24 mouse cellular contexts compared by ENCODE assay signal in genomic region chr7:19400946-19401345, GRCm38 (mm10). TPM values are rescaled to one million over a fixed set of nuclear protein-coding genes. Genes with fewer than 3 reads are reported as not detected.
DNase-seq lines count a peak whose midpoint lies in the region; ATAC-seq and TF ChIP-seq lines count a peak whose summit lies in the region.
"Had no signal": no experiment of that assay in that cellular context is flagged by ENCODE, and none has a peak within 500 bp of the region (broad histone marks: within the 10 kb centered on the region; RNA-seq: fewer than 3 reads in every experiment).

No protein-coding gene starts in this region.

- no peak overlapping the region for H3K4me3 ChIP-seq in forebrain, postnatal 0 days (ENCODE audit: low read depth, low read length)
- H3K4me3 ChIP-seq in forebrain, embryonic 13.5 days, result no peak overlapping the region
- H3K4me3 ChIP-seq in left cerebral cortex, adult 2 months, result no peak overlapping the region
- peak overlapping the region; percentile 20; the same call in 1 of the 2 replicates for H3K4me3 ChIP-seq in testis, adult 2 months (ENCODE audit: control insufficient read depth, low read depth, low read length)
- H3K4me3 ChIP-seq in stomach, postnatal 0 days (ENCODE audit: low read depth, low read length), result no peak overlapping the region
- H3K4me3 ChIP-seq in embryonic facial prominence, embryonic 10.5 days, result no peak overlapping the region
- H3K4me3 ChIP-seq: heart, embryonic 13.5 days; liver, embryonic 13.5 days; megakaryocyte, embryonic 14.5 days had no signal

- H3K27ac ChIP-seq in forebrain, postnatal 0 days (ENCODE audit: low read depth, low read length), result no peak overlapping the region
- no peak overlapping the region for H3K27ac ChIP-seq in forebrain, embryonic 13.5 days
- no peak overlapping the region for H3K27ac ChIP-seq in left cerebral cortex, adult 2 months
- no peak overlapping the region for H3K27ac ChIP-seq in testis, adult 2 months (ENCODE audit: control insufficient read depth, insufficient read depth, low read depth, low read length)
- H3K27ac ChIP-seq in stomach, postnatal 0 days (replicated peaks), result no peak overlapping the region
- no peak overlapping the region for H3K27ac ChIP-seq in embryonic facial prominence, embryonic 10.5 days (replicated peaks)
- H3K27ac ChIP-seq: forebrain, embryonic 10.5 days; heart, embryonic 13.5 days; hindbrain, embryonic 14.5 days; liver, embryonic 13.5 days had no signal

- DNase-seq in forebrain, postnatal 0 days, result no peak
- DNase-seq in left cerebral cortex, adult 2 months (ENCODE audit: extremely low spot score in 1 of 2, low spot score in 2 of 2), result no peak
- DNase-seq in left cerebral cortex, postnatal 25 days (ENCODE audit: low spot score in 2 of 2), result no peak
- no peak for DNase-seq in testis, postnatal 10 days (ENCODE audit: low spot score)
- no peak for DNase-seq in stomach, postnatal 0 days (ENCODE audit: low spot score)
- no peak for DNase-seq in embryonic facial prominence, embryonic 10.5 days (ENCODE audit: low spot score)
- DNase-seq: adrenal gland, postnatal 10 days; cerebellum, adult 11-12 months; cerebellum, postnatal 36 days; gastrocnemius, postnatal 10 days; heart, adult 11 months; heart, postnatal 36 days; kidney, adult 2 months; kidney, postnatal 25 days; liver, embryonic 13.5 days; lung, postnatal 10 days; thymus, adult 2 months had no signal

- TF ChIP-seq CTCF in forebrain, postnatal 0 days (IDR thresholded peaks at IDR 0.05; ENCODE audit: low read depth), result peak; percentile 24; the same call in 1 of the 2 replicates
- TF ChIP-seq CTCF in left cerebral cortex, adult 2 months (IDR thresholded peaks at IDR 0.05), result peak; percentile 27; the same call in 1 of the 2 replicates
- peak; percentile 61; the same call in 1 of the 2 replicates for TF ChIP-seq CTCF in testis, adult 2 months (IDR thresholded peaks at IDR 0.05; ENCODE audit: control insufficient read depth, insufficient read depth, insufficient replicate concordance, low read depth, low read length)
- TF ChIP-seq CTCF in stomach, postnatal 0 days (IDR thresholded peaks at IDR 0.05; ENCODE audit: low read depth), result peak; percentile 39

- intact Hi-C loops in left cerebral cortex, adult 2 months (cut with DNase I), result no loop called here
- intact Hi-C loops in left cerebral cortex, postnatal 25 days (cut with DNase I), result no loop called here

- TF ChIP-seq POLR2A in testis, adult 2 months (IDR thresholded peaks at IDR 0.05; ENCODE audit: control insufficient read depth, low read depth, low read length), result no peak

- peaks cover 30% of the 10 kb centered on the region for H3K27me3 ChIP-seq in forebrain, postnatal 0 days (ENCODE audit: insufficient read depth, low read length)
- H3K27me3 ChIP-seq in forebrain, embryonic 13.5 days, result peaks cover 67% of the 10 kb centered on the region
- H3K27me3 ChIP-seq in testis, adult 2 months (ENCODE audit: control insufficient read depth, insufficient read depth, low read length), result no peaks in the 10 kb centered on the region
- H3K27me3 ChIP-seq in stomach, postnatal 0 days (ENCODE audit: control insufficient read depth, insufficient read depth, low read length), result no peaks in the 10 kb centered on the region; the same call in 1 of the 2 replicates
- H3K27me3 ChIP-seq in embryonic facial prominence, embryonic 10.5 days (replicated peaks; ENCODE audit: low read depth, poor library complexity, severe bottlenecking), result peaks cover 80% of the 10 kb centered on the region

- H3K36me3 ChIP-seq in forebrain, postnatal 0 days (ENCODE audit: insufficient read depth), result 0 out of 2 replicates have a peak, but pooled peaks cover 2% of the 10 kb centered on the region
- H3K36me3 ChIP-seq in forebrain, embryonic 13.5 days (ENCODE audit: poor library complexity, severe bottlenecking), result peaks cover 2% of the 10 kb centered on the region; the same call in 1 of the 2 replicates
- H3K36me3 ChIP-seq in testis, adult 2 months (ENCODE audit: control insufficient read depth, insufficient read depth, low read length), result no peaks in the 10 kb centered on the region
- no peaks in the 10 kb centered on the region for H3K36me3 ChIP-seq in stomach, postnatal 0 days (ENCODE audit: control insufficient read depth, insufficient read depth, low read length)
- peaks cover 3% of the 10 kb centered on the region for H3K36me3 ChIP-seq in embryonic facial prominence, embryonic 10.5 days (replicated peaks)
- H3K36me3 ChIP-seq: liver, embryonic 13.5 days had no signal

- TF ChIP-seq EP300 in stomach, postnatal 0 days (optimal IDR thresholded peaks at IDR 0.05), result no peak

- no peaks in the 10 kb centered on the region for H3K9me3 ChIP-seq in forebrain, postnatal 0 days (ENCODE audit: low read length)
- H3K9me3 ChIP-seq in forebrain, embryonic 13.5 days (replicated peaks), result peaks cover 9% of the 10 kb centered on the region
- no peaks in the 10 kb centered on the region for H3K9me3 ChIP-seq in stomach, postnatal 0 days (ENCODE audit: control insufficient read depth, low read length)
- peaks cover 9% of the 10 kb centered on the region for H3K9me3 ChIP-seq in embryonic facial prominence, embryonic 10.5 days

- ATAC-seq in forebrain, postnatal 0 days, result no peak
- no peak for ATAC-seq in forebrain, embryonic 13.5 days
- no peak for ATAC-seq in stomach, postnatal 0 days (ENCODE audit: low FRiP score, low TSS enrichment)
- ATAC-seq: activated CD4-positive, CD25-positive, alpha-beta regulatory T cell, adult 4 months had no signal

- 88% methylated on average over 4 of the region's 4 CpGs for WGBS in forebrain, postnatal 0 days
- 88% methylated on average over 4 of the region's 4 CpGs for WGBS in forebrain, embryonic 13.5 days
- WGBS in stomach, postnatal 0 days, result 86% methylated on average over 4 of the region's 4 CpGs
- WGBS in embryonic facial prominence, embryonic 10.5 days, result 77% methylated on average over 4 of the region's 4 CpGs

- H3K9ac ChIP-seq in forebrain, postnatal 0 days, result no peak overlapping the region
- H3K9ac ChIP-seq in forebrain, embryonic 13.5 days, result no peak overlapping the region
- no peak overlapping the region for H3K9ac ChIP-seq in stomach, postnatal 0 days (ENCODE audit: low read length)
- H3K9ac ChIP-seq: heart, embryonic 13.5 days; hindbrain, embryonic 14.5 days; liver, embryonic 13.5 days had no signal

- H3K4me2 ChIP-seq in forebrain, postnatal 0 days (ENCODE audit: low read depth), result no peak overlapping the region
- no peak overlapping the region for H3K4me2 ChIP-seq in forebrain, embryonic 13.5 days
- no peak overlapping the region for H3K4me2 ChIP-seq in stomach, postnatal 0 days (replicated peaks; ENCODE audit: low read depth)
- H3K4me2 ChIP-seq: heart, embryonic 13.5 days; hindbrain, embryonic 14.5 days; liver, embryonic 13.5 days had no signal

- no peaks in the 10 kb centered on the region for H3K4me1 ChIP-seq in forebrain, postnatal 0 days (ENCODE audit: insufficient read depth)
- H3K4me1 ChIP-seq in forebrain, embryonic 13.5 days, result peaks cover 20% of the 10 kb centered on the region
- H3K4me1 ChIP-seq in testis, adult 2 months (ENCODE audit: control insufficient read depth, insufficient read depth, low read length), result peaks cover 12% of the 10 kb centered on the region
- H3K4me1 ChIP-seq in stomach, postnatal 0 days (replicated peaks; ENCODE audit: control insufficient read depth, insufficient read depth), result no peaks in the 10 kb centered on the region
- H3K4me1 ChIP-seq in embryonic facial prominence, embryonic 10.5 days, result peaks cover 24% of the 10 kb centered on the region

RNA-seq across cellular contexts. Expression of gene Klc3, which starts 3.0 kb away (rescaled TPM):
- total RNA-seq in forebrain, postnatal 0 days (2014; rRNA removed), result 2.2 and 3.0 TPM in 2 replicates
- polyA plus RNA-seq in forebrain, postnatal 0 days (2015; fragmentation: Nextera tagmentation; extraction: Ambion mirVana), result 2.1 and 2.9 TPM in 2 replicates
- polyA plus RNA-seq in forebrain, embryonic 13.5 days (2015; fragmentation: Nextera tagmentation; extraction: Ambion mirVana), result 1.5 and 2.6 TPM in 2 replicates
- total RNA-seq in left cerebral cortex, adult 2 months (2021), result 1 to 10 TPM; 2.4 to 4.1 TPM
- total RNA-seq in left cerebral cortex, postnatal 25 days (2021), result 1 to 10 TPM; 1.8 to 2.4 TPM
- polyA plus RNA-seq in testis, adult 2 months (2012; rRNA removed), result 33.3 and 39.9 TPM in 2 replicates
- 24.3 and 26.5 TPM in 2 replicates for polyA plus RNA-seq in stomach, postnatal 0 days (2015; fragmentation: Nextera tagmentation; extraction: Ambion mirVana)
- 7.9 and 8.8 TPM in 2 replicates for polyA plus RNA-seq in embryonic facial prominence, embryonic 10.5 days (2016; fragmentation: Nextera tagmentation; extraction: Ambion mirVana)

RNA-seq across cellular contexts. Expression of gene Ckm, which starts 3.6 kb away (rescaled TPM):
- total RNA-seq in forebrain, postnatal 0 days (2014; rRNA removed), result 0.48 and 4.2 TPM in 2 replicates
- not detected in 2 replicates for polyA plus RNA-seq in forebrain, postnatal 0 days (2015; fragmentation: Nextera tagmentation; extraction: Ambion mirVana)
- polyA plus RNA-seq in forebrain, embryonic 13.5 days (2015; fragmentation: Nextera tagmentation; extraction: Ambion mirVana), result not detected in 2 replicates
- total RNA-seq in left cerebral cortex, adult 2 months (2021), result not detected
- not detected for total RNA-seq in left cerebral cortex, postnatal 25 days (2021)
- 2.4 and 8.7 TPM in 2 replicates for polyA plus RNA-seq in testis, adult 2 months (2012; rRNA removed)
- polyA plus RNA-seq in stomach, postnatal 0 days (2015; fragmentation: Nextera tagmentation; extraction: Ambion mirVana), result 42.1 and 43.6 TPM in 2 replicates
- polyA plus RNA-seq in embryonic facial prominence, embryonic 10.5 days (2016; fragmentation: Nextera tagmentation; extraction: Ambion mirVana), result 0.20 TPM in 1 of 2 replicates, not detected in the other
- polyA plus RNA-seq: forebrain, embryonic 10.5 days; hindbrain, embryonic 14.5 days had no signal

RNA-seq across cellular contexts. Expression of gene Ercc2, which starts 19.1 kb away (rescaled TPM):
- total RNA-seq in forebrain, postnatal 0 days (2014; rRNA removed), result 47.7 and 58.2 TPM in 2 replicates
- 17.9 and 21.8 TPM in 2 replicates for polyA plus RNA-seq in forebrain, postnatal 0 days (2015; fragmentation: Nextera tagmentation; extraction: Ambion mirVana)
- polyA plus RNA-seq in forebrain, embryonic 13.5 days (2015; fragmentation: Nextera tagmentation; extraction: Ambion mirVana), result 20.4 and 24.9 TPM in 2 replicates
- total RNA-seq in left cerebral cortex, adult 2 months (2021), result 10 to 100 TPM; 37.2 TPM
- 10 to 100 TPM; 31.9 to 32.3 TPM for total RNA-seq in left cerebral cortex, postnatal 25 days (2021)
- 50.6 and 53.3 TPM in 2 replicates for polyA plus RNA-seq in testis, adult 2 months (2012; rRNA removed)
- 6.0 and 6.4 TPM in 2 replicates for polyA plus RNA-seq in stomach, postnatal 0 days (2015; fragmentation: Nextera tagmentation; extraction: Ambion mirVana)
- polyA plus RNA-seq in embryonic facial prominence, embryonic 10.5 days (2016; fragmentation: Nextera tagmentation; extraction: Ambion mirVana), result 28.1 and 28.8 TPM in 2 replicates

RNA-seq across cellular contexts. Expression of gene Ppp1r13l, which starts 41.4 kb away (rescaled TPM):
- 0.76 and 1.2 TPM in 2 replicates for total RNA-seq in forebrain, postnatal 0 days (2014; rRNA removed)
- 2.0 and 2.1 TPM in 2 replicates for polyA plus RNA-seq in forebrain, postnatal 0 days (2015; fragmentation: Nextera tagmentation; extraction: Ambion mirVana)
- polyA plus RNA-seq in forebrain, embryonic 13.5 days (2015; fragmentation: Nextera tagmentation; extraction: Ambion mirVana), result 3.6 and 4.1 TPM in 2 replicates
- total RNA-seq in left cerebral cortex, adult 2 months (2021), result 1 to 10 TPM; 7.7 to 7.8 TPM
- total RNA-seq in left cerebral cortex, postnatal 25 days (2021), result 1 to 10 TPM; 5.4 to 9.9 TPM
- 49.5 and 71.4 TPM in 2 replicates for polyA plus RNA-seq in testis, adult 2 months (2012; rRNA removed)
- 10.3 and 12.2 TPM in 2 replicates for polyA plus RNA-seq in stomach, postnatal 0 days (2015; fragmentation: Nextera tagmentation; extraction: Ambion mirVana)
- polyA plus RNA-seq in embryonic facial prominence, embryonic 10.5 days (2016; fragmentation: Nextera tagmentation; extraction: Ambion mirVana), result 6.9 and 7.1 TPM in 2 replicates

RNA-seq across cellular contexts. Expression of gene Cd3eap, which starts 41.7 kb away (rescaled TPM):
- 12.1 and 15.5 TPM in 2 replicates for total RNA-seq in forebrain, postnatal 0 days (2014; rRNA removed)
- polyA plus RNA-seq in forebrain, postnatal 0 days (2015; fragmentation: Nextera tagmentation; extraction: Ambion mirVana), result 19.4 and 21.6 TPM in 2 replicates
- polyA plus RNA-seq in forebrain, embryonic 13.5 days (2015; fragmentation: Nextera tagmentation; extraction: Ambion mirVana), result 21.4 and 23.2 TPM in 2 replicates
- 10 to 100 TPM; 17.0 to 17.8 TPM for total RNA-seq in left cerebral cortex, adult 2 months (2021)
- 10 to 100 TPM; 16.6 to 20.0 TPM for total RNA-seq in left cerebral cortex, postnatal 25 days (2021)
- 2.8 and 3.2 TPM in 2 replicates for polyA plus RNA-seq in testis, adult 2 months (2012; rRNA removed)
- 13.4 and 13.6 TPM in 2 replicates for polyA plus RNA-seq in stomach, postnatal 0 days (2015; fragmentation: Nextera tagmentation; extraction: Ambion mirVana)
- polyA plus RNA-seq in embryonic facial prominence, embryonic 10.5 days (2016; fragmentation: Nextera tagmentation; extraction: Ambion mirVana), result 26.8 and 28.9 TPM in 2 replicates
